Mouse (Mus musculus) gastrocnemius, postnatal 36 days (tissue): Measurements from ENCODE around the gene Eef2. TPM values are rescaled to one million over a fixed set of nuclear protein-coding genes. Genes with fewer than 3 reads are reported as not detected.
"Not testable (repeated sequence)": the region's sequence is repeated elsewhere in the genome, so short reads cannot be mapped to it uniquely, and the experiment has no call there.

Experiments used
- DNase-seq, 2 experiments: peaks; one replicate each; pipeline ENCODE4 v3.0.0; 2022
- intact Hi-C: fragments of 180-260 bp; cut with DNase I; formaldehyde crosslinking; loops from one replicate; pipeline ENCODE4 v1.15.1; 2025
- total RNA-seq, 2 experiments: library from RNA; stranded (reverse); gene quantifications; 2 replicates each; pipeline ENCODE4 v1.2.3; 2021

Eef2 gene
- total RNA-seq, 2 experiments from 2014 or later, result 880 to 957 TPM

DNA sequence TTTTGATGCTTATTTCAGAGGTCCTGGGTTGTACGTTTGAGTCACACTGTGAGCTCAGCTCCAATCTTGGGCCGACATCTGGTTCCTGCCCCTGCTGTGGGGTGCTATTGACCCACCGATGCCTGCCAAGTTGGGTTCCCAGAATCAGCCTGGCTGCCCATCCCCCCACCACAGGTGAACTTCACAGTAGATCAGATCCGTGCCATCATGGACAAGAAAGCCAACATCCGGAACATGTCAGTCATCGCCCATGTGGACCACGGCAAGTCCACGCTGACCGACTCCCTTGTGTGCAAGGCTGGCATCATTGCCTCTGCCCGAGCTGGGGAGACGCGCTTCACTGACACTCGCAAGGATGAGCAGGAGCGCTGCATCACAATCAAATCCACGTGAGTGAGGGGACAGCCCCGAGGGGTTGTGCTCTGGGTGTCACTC, 1.1 kb downstream of the Eef2 start:
- no peak for DNase-seq
- intact Hi-C loops, result loop anchor here (5.0 kb wide), 1 partner anchor 90 kb away; no protein-coding TSS in a partner anchor

DNA sequence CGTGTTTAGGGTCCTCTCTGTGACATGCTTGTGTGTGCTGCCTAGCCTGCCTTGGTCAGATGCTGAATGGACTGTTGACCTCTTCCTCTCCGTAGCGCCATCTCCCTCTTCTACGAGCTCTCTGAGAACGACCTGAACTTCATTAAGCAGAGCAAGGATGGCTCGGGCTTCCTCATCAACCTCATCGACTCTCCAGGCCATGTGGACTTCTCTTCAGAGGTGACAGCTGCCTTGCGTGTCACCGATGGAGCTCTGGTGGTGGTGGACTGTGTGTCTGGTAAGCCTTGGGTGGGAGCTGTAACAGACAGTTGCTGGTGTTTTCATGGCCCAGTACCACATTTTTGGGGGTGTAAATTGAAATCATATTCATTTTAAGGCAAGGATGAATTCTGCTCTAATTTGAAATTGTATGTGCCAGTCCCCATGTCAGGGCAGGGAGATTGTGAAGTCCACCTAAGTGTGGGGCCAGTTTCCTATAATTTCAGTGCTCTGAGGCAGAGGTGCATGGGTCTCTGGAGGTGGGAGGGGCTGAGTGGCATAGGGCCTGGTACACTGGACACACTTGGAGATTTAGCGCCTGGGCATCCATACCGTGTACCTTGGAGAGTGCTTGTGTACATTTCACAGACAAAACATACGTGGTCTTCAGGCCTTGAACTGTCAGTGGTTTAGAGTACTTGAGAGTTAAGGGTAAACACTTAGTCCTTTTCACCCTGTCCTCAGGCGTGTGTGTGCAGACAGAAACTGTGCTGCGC, 1.7 kb downstream of the Eef2 start:
- no peak for DNase-seq
- intact Hi-C loops, result loop anchor here (5.0 kb wide), 1 partner anchor 91 kb away; no protein-coding TSS in a partner anchor

DNA sequence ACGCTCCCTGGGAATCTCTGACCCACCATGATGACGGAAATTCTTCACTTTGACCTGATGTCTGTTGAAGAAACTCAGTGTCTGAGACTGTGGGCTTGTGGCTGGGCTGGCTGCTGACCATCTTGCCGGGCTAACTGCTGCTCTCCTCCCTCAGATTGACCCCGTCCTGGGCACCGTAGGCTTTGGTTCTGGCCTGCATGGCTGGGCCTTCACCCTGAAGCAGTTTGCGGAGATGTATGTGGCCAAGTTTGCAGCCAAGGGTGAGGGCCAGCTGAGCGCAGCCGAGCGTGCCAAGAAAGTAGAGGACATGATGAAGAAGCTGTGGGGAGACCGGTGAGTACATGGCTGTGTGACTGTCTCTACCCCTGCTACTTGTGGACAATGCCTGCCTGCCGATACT, 2.5 kb downstream of the Eef2 start:
- no peak for DNase-seq
- intact Hi-C loops, result loop anchor here (5.0 kb wide), 1 partner anchor 92 kb away; no protein-coding TSS in a partner anchor

DNA sequence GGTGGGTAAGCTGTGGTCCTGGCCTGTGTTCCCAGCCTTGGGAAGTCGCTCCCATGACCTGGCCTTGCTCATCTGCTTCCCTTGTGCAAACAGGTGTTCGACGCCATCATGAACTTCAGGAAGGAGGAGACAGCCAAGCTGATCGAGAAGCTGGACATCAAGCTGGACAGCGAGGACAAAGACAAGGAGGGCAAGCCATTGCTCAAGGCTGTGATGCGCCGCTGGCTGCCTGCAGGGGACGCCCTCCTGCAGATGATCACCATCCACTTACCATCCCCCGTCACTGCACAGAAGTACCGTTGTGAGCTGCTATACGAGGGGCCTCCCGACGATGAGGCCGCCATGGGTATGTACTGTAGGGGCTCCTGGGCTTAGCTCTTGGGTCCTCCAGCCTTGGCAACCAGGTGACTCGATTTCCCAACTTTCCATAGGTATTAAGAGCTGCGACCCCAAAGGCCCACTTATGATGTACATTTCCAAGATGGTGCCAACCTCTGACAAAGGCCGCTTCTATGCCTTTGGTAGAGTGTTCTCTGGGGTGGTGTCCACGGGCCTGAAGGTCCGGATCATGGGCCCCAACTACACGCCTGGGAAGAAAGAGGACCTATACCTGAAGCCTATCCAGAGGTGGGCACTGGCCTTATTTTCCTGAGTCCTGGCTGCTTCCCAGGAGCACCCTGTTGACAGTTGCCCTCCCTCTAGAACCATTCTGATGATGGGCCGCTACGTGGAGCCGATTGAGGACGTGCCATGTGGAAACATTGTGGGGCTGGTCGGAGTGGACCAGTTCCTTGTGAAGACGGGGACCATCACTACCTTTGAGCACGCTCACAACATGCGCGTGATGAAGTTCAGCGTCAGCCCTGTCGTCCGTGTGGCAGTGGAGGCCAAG, 3.3 kb downstream of the Eef2 start:
- intact Hi-C loops, result loop anchor here (5.0 kb wide), 1 partner anchor 92 kb away; no protein-coding TSS in a partner anchor
- no peak for DNase-seq

DNA sequence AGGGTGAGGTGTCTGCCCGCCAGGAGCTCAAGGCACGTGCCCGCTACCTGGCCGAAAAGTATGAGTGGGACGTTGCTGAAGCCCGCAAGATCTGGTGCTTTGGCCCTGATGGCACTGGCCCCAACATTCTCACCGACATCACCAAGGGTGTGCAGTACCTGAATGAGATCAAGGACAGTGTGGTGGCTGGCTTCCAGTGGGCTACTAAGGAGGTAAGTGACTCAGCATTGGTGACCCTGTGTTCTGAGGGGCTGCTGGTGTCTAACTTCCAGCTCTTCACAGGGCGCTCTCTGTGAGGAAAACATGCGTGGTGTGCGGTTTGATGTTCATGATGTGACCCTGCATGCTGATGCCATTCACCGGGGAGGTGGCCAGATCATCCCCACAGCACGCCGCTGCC, 4.5 kb downstream of the Eef2 start:
- no peak for DNase-seq
- intact Hi-C loops, result no loop called here

DNA sequence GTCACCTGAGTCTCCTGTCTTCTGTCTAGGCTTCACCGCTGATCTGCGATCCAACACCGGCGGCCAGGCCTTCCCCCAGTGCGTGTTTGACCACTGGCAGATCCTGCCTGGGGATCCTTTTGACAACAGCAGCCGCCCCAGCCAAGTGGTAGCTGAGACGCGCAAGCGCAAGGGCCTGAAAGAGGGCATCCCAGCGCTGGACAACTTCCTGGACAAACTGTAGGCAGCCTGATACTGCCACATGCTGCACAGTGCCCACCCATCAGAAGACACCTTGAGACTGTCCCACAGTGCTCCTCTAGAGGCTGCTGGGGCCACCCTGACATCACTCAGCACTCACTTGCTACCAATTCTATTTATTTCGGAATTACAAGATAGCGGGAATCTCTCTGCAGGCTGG, 5.4 kb downstream of the Eef2 start:
- intact Hi-C loops, DNase-seq: not testable (repeated sequence)

DNA sequence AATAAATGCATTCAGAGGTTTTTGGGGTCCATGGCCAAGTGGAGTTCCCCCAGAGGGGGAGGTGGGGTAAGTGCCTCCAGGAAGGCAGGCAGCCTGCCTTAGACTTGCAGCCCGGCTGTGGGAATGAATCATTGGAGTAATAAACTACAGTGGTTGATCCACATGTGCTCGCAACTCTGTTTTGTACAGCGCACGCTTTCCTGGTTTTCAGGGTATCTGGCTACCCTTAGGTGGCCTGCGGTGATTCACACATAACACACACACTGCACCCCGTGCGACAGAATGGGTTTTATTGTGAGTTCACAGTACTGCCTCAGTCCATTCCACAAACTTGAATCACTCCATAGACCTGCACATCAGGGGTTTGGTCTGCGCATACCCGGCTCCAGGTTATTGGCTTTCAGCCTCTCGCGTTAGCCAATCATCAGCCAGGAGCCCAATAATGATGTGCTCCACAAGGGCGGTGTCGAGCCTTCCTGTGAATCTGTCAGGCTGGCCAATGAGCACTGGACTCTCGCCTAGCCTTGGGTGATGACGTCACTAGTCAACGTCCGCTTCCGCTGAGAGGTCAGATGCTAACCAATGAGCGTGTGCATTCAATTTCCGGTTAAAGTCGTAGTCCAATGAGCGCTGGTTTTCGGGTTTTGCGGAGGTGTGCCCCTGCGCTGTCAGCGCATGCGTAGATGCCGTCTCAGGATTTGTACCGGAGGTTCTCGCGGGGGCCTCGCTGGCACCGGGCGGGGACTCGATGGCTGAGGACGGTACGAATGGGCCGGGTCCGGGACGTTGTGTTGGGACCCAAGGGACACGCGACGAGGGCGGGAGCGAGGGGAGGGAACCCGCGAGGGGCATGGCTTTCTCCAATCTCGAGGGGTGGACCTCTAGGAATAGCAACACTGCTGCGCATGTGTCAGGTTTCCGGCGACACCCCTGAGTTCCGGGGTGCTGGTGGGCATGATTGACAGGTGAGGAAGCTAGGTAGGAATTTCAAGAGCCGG, 6.2 kb downstream of the Eef2 start, which contains the start of gene Dapk3:
TSS of gene Dapk3 (plus strand) at position 670 of the 998 bp plus-strand sequence.
- intact Hi-C loops, result no loop called here
- peak; percentile 92 for DNase-seq

DNA sequence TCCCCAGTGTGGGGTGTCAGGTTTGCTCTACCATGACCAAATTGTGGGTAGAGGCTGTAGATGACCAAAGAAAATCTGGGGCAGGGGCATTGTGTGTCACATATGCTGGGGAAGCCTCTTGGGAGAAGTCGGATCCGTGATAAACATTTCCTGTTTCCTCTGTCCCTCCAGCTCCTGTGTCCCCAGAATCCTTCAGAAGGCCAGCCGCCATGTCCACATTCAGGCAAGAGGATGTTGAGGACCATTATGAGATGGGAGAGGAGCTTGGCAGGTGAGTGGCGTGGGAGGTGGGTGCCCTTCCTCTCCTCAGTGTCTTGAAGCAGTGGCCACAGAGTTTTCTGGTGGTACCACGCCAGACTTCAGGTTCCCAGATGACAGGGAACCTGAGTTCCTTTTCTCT, 7.4 kb downstream of the Eef2 start, which contains the start of gene 4930442H23Rik:
TSS of gene 4930442H23Rik (minus strand) at position 45 of the 400 bp plus-strand sequence.
- intact Hi-C loops, result no loop called here

DNA sequence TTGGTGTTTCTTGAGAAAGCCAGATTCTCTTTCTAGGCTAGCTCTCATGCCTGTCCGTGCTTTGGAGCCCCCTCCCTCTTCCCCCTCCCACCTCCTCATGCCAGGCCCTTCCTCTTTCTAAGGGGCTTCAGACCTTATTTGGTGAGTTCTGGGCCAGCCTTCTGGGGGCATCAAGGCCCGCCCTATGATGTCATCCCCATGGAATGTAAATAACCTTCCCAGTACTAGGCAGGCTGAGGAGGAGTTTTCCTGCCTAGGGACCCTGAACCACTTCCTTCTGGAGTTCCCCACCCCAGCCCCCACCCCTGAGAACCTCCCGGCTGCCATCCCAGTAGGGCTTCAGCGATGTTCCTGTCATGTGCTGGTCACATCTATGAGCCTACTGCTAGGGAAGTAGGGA, 8.3 kb downstream of the Eef2 start:
- intact Hi-C loops, result no loop called here
- no peak for DNase-seq

More for the DNA sequence above, 7.4 kb downstream of the Eef2 start, which contains the start of gene 4930442H23Rik:
- DNase-seq, result no peak

DNA sequence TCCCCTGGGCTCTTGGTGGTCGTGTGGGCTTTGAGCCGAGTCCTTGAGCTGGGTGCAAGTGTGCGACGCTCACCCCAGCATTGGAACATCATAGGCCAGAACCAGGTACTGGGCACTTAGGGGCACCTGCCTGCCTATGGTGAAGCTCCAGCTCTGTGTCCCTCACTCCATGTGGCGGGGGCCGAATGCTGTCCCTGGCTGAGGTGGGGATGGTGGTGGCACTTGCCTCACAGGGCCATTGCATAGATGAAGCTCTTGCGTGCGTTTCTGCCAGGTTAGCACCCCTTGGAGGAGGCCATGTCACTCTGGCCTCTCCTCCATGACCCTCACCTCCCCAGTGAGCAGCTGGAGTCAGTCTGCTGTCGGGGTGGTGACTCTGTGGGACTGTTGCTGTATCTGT, 10.7 kb downstream of the Eef2 start:
- DNase-seq, result no peak
- intact Hi-C loops, result no loop called here

DNA sequence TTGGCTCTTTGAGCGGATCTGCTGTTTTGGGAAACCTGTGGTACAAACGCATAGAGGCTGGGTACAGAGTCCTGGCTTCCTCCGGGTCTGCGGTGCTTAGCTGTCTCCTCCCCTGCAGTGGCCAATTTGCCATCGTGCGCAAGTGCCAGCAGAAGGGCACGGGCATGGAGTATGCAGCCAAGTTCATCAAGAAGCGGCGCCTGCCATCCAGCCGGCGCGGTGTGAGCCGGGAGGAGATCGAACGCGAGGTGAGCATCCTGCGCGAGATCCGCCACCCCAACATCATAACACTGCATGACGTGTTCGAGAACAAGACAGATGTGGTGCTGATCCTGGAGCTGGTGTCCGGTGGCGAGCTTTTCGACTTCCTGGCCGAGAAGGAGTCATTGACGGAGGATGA, 13.4 kb downstream of the Eef2 start:
- no peak for DNase-seq
- intact Hi-C loops, result no loop called here

DNA sequence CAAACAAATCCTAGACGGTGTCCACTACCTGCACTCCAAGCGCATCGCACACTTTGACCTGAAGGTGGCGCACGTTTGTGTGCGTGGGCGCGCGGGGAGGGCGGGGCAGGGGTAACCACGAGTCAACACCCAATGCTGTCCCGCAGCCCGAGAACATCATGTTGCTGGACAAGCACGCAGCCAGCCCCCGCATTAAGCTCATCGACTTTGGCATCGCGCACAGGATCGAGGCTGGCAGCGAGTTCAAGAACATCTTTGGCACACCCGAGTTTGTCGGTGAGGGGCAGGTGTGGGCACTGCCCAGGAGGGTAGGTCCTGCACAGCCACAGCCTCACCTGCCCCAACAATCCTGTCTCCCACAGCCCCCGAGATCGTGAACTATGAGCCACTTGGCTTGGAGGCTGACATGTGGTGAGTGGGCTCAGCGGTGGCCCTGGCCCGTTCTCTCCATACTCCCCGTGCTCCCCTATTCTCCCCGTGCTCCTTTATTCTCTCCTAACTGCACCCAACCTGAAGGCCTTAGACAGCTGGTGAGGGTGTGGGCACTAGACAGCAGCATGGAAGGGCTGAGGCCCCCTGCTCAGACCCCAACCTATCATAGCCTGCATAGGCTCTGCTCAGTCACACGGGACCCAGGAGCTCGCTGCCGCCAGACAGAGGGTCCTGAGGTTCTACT, 13.9 kb downstream of the Eef2 start:
- intact Hi-C loops, result no loop called here
- no peak for DNase-seq

DNA sequence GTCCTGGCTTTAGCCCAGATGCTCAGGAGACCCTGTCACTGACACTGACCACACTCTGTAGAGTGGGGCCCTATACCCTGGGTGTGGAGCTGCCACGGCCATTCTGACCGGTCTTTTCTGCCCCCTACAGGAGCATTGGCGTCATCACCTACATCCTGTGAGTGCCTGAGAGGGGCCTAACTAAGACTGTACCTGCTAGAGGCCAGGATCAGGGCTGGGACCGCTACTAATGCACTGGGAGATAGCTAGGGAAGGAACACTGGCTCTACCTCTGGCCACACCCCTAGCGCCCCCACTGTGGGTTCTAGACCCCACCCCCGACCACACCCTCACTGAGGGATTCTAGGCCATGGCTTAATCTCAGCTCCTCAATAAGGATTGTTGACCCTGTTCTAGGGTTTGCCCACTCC, 14.5 kb downstream of the Eef2 start:
- DNase-seq, result no peak
- intact Hi-C loops, result no loop called here

DNA sequence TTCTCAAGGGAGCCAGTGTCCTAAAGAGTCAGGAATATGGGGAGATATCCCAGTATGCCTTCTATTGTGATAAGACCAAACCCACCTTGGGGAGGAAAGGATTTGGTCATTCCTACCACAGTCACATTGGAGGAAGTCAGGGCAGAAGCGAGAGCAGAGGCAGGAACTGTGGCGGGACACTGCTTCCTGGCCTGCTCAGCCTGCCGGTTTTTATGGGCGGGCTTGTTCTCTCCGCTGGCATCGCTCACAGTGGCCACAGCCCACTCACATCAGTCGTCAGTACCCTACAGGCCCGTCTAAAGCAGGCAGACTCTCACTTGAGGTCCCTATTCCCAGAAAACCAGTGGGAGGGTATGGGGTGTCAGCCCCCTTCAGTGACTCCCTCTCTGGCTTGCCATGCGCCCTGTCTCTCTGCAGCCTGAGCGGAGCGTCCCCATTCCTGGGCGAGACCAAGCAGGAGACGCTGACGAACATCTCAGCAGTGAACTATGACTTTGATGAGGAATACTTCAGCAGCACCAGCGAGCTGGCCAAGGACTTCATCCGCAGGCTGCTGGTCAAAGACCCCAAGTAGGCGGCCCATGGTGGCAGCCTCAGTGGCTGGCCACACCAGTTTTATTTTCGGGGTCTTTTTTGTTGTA, 15.0 kb downstream of the Eef2 start:
- intact Hi-C loops, result no loop called here

DNA sequence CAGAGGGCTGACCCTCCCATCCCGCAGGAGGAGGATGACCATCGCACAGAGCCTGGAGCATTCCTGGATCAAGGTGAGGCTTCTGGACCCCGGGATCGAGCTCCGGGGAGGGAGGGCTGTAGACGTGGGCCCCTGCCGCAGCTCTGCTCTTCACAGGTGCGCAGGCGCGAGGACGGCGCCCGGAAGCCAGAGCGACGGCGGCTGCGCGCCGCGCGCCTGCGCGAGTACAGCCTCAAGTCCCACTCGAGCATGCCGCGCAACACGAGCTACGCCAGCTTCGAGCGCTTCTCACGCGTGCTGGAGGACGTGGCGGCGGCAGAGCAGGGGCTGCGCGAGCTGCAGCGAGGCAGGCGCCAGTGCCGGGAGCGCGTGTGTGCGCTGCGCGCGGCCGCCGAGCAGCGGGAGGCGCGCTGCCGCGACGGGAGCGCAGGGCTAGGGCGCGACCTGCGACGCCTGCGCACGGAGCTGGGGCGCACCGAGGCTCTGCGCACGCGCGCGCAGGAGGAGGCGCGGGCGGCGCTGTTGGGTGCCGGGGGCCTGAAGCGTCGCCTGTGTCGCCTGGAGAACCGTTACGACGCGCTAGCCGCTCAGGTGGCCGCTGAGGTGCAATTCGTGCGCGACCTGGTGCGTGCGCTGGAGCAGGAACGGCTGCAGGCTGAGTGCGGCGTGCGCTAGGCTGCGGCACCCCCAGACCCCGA, 16.0 kb downstream of the Eef2 start:
- intact Hi-C loops, result no loop called here
- DNase-seq, result peak; percentile 72 to 84

More for the DNA sequence above, 15.0 kb downstream of the Eef2 start:
- DNase-seq, result peak in 1 of 2 experiments; percentile 28

DNA sequence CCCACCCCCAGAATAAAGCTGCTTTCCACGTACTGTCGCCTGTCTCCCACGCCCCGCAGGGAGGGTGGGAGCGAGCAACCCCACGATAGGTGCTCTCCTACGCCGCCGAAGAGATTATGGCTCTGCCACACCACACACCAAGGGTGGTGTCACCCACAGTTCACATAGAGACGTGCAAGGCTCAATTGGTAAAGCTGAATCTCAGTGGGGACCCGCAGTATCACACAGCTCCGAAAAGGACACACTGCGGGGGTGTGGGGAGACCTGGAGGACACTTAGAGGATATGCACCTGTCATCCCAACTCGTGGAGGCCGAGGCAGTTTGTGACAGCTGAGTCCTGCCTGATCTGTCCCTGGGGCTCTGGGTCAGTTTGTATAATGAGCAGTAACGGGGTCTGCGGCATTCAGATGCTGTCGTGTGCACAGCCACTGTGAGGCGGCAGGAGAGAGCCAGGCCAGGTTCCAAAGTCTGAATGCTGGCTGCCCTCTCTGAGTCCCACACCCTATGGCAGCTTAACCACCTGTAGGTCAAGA, 16.6 kb downstream of the Eef2 start:
- peak in 1 of 2 experiments; percentile 45 for DNase-seq
- intact Hi-C loops, result no loop called here

DNA sequence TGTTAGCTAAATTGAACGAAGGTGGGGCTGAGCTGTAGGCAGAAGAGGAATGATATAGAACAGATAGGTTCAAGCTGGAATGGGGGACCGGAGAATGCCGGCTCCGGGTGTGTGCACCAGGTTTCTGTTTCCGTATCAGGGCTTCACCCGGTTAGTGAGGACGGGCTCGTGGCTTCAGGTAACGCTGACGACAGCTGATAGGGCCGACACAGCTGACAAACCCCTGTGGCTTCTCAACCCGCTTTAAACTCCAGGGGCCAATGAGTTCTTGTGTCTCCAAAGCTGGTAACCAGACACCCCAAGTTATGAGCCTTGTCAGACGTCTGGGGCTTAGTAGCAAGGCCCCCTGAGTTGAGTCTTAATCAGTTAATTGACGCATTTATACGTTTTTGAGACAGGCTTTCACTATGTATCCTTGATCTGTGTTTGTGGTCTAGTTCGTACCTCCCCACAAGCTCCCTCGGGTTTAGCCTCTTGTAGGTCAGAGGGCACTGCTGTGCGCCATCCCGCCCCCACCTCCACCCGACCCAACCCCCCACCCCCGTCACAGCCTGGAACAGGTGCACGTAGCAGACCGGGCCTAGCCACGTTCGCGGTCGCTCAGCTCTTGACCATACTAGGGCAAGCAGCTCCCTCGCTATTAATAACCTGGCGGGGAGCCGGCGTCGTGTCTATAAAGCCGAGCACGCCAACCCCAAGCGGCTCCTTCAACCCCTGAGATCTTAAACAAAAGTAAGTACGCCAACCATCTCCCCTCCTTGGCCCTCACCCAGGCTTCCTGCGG, 17.8 kb downstream of the Eef2 start:
- intact Hi-C loops, result no loop called here
- peak; percentile 69 to 77 for DNase-seq
